Mouse (Mus musculus) left cerebral cortex, adult 2 months (tissue): ENCODE data around the gene Sh3pxd2a. TPM values are rescaled to one million over a fixed set of nuclear protein-coding genes. Genes with fewer than 3 reads are reported as not detected.

Experiments
- DNase-seq, 2 experiments: peaks; one replicate each; pipeline ENCODE4 v3.0.0; 2021 to 2022; ENCODE audit warnings: low spot score in 2 of 2, mixed read lengths in 1 of 2; ENCODE audit errors: extremely low spot score in 1 of 2
- H3K27ac ChIP-seq: fragments of 200-600 bp; 2 replicates; pipeline ENCODE4 v1.8.1; 2022
- H3K4me3 ChIP-seq: fragments of 200-600 bp; 2 replicates; pipeline ENCODE4 v1.8.1; 2022
- CTCF ChIP-seq: fragments of 200-600 bp; IDR thresholded peaks from 2 replicates; pipeline ENCODE4 v1.8.1; 2022; ENCODE audit warnings: antibody characterized with exemption, mild to moderate bottlenecking, moderate library complexity
- intact Hi-C: fragments of 180-260 bp; cut with DNase I; formaldehyde crosslinking; loops from one replicate; pipeline ENCODE4 v1.15.1; 2025
- total RNA-seq, 2 experiments: library from RNA; stranded (reverse); gene quantifications; 2 replicates each; pipeline ENCODE4 v1.2.3; 2021

The Sh3pxd2a gene
- total RNA-seq, 2 experiments from 2014 or later, result 30.2 to 36.8 TPM

DNA sequence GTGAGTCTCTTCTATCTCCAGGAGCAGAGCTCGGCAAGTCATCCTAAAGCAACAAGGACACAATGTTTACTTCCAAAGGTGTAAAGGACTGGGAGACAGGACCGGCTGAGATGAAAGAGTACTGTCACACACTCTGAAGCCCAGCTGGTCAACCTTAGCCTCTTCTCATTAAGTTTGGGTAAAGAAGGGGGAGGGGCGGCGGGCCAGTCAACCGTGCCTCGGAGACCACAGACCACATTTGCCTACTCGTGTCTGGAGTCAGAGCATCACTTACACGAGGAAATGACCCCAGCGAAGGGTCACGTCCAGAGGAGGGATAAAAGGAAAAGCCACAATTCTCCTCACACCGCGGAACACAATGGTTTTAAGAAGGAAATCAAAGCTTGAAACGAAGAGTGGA is 995 bp downstream of the Sh3pxd2a start:
- no peak overlapping the region for H3K27ac ChIP-seq
- DNase-seq, result no peak
- intact Hi-C loops, result no loop called here
- peak overlapping the region; percentile 74 for H3K4me3 ChIP-seq
- TF ChIP-seq CTCF, result no peak

DNA sequence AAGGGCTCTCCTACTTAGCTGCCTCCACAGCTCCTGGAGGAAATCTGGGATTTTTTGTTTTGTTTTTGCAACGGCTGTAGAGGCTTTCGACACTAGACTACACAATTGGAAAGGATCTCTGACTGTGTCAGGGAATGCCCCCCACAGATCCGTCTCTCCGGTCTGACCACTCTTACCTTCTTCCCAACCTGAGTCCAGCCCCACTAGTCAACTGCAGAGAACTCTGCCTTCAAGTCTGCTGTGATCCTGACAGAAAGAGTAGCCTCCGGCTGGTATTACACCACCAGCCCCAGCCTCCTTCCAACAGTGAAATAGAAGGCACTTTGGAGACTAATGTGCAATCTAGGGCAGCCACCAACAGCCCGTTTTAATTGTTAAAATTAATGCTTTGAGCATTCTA is 1.5 kb downstream of the Sh3pxd2a start:
- intact Hi-C loops, result no loop called here
- Histone ChIP-seq H3K27ac (no peak overlapping the region), H3K4me3 (peak overlapping the region; percentile 74)
- DNase-seq, result no peak
- TF ChIP-seq CTCF, result no peak

DNA sequence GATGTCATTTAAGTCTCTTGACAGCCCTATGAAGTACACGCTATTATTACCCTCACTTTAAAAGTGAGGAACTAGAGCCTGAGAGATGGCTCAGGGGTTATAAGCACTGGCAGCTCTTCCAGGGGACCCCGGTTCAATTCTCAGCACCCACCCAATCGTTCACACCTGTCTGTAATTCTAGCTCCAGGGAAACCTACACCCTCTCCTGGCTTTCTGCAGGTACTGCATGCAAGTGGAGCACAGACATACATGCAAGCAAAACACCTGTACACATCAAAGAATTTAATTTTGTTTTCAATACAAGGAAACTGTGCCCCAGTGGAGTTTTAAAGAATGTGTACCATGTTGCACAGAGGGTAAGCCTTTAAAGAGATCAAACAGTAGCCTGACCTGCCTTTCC is 2.4 kb downstream of the Sh3pxd2a start:
- intact Hi-C loops, result no loop called here

DNA sequence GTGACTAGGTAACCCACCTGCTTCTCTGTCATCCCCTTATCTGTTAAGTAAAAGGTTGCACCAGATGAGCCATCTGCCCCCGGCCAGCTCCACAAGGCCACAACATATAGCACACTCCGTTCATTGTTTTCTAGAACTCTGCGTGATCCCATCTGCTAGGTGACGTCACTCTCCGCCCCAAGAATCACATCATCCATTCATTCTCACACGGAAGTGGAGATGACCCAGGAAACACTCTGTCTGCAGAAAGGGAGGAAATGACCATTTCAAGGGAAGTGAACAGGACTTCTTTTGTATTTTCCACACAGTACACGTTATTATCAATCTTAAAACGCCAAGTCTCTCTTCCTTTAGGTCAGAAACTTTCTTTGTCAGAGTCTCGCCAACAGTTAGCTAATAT is 2.8 kb downstream of the Sh3pxd2a start:
- no peak for DNase-seq
- no peak for TF ChIP-seq CTCF
- H3K4me3 ChIP-seq, result no peak overlapping the region
- no peak overlapping the region for H3K27ac ChIP-seq
- intact Hi-C loops, result no loop called here

More for the DNA sequence above, 2.4 kb downstream of the Sh3pxd2a start:
- peak; percentile 25 for TF ChIP-seq CTCF
- H3K27ac ChIP-seq, result no peak overlapping the region
- H3K4me3 ChIP-seq, result no peak overlapping the region
- DNase-seq, result no peak

DNA sequence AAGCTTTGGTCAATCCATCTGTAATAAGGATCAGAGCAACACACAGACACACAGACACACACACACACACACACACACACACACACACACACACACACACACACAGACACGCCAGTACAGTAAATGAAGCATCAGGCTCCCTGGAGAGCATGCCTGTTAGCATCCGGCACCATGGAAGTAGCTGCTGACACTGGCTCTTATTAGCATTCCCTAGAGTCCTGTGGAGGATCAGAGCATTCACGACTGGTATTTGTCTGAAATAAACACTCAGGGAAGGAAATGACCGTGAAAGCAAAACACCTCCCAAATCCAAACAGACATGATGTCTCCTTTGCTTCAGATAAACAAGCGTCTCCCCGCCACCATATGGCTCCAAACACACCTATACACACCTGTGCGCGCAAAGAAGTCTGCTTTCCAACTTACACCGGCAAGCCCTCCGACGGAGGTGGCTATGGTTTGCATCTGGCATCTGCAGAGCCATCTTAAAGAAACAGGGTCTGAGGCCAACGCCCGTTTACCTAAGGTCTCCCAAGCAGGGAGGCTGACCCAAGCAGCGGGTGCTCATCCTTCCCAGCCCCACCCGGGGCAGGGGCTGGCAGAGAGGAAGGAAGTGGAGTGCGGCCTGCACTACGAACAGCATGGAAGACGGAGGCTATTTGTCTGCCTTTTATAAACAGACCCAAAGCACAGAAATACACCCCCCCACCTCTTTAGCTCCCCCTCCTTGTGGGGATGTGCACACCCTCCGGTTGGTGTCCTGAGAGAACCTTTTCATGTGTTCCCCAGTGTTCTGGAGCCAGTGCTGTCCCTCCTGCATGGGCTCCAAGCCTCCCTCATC is 3.9 kb downstream of the Sh3pxd2a start:
- intact Hi-C loops, result no loop called here
- H3K4me3 ChIP-seq, result no peak overlapping the region
- no peak overlapping the region for H3K27ac ChIP-seq
- no peak for DNase-seq
- TF ChIP-seq CTCF, result no peak

DNA sequence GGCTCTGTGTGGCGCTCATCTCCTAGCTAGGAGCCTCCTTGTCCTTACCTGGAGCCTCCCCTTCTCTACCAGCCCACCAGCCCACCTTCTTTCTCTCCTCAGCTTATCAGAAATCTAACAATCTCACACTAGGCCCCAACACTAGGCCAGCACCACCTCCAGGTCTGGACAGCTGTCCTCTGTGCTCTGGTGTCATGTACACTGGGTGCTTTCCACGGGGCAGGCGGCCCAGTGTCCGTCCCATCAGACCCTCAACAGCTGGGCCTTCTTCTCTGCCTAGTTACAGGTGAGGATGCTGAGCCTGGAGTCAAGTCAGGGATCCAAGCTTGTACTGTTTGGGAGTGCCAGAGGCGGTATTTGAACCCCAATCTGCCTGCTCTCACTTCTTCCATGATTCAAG is 5.0 kb downstream of the Sh3pxd2a start:
- TF ChIP-seq CTCF, result no peak
- Histone ChIP-seq H3K27ac (no peak overlapping the region), H3K4me3 (no peak overlapping the region)
- DNase-seq, result no peak
- intact Hi-C loops, result no loop called here

DNA sequence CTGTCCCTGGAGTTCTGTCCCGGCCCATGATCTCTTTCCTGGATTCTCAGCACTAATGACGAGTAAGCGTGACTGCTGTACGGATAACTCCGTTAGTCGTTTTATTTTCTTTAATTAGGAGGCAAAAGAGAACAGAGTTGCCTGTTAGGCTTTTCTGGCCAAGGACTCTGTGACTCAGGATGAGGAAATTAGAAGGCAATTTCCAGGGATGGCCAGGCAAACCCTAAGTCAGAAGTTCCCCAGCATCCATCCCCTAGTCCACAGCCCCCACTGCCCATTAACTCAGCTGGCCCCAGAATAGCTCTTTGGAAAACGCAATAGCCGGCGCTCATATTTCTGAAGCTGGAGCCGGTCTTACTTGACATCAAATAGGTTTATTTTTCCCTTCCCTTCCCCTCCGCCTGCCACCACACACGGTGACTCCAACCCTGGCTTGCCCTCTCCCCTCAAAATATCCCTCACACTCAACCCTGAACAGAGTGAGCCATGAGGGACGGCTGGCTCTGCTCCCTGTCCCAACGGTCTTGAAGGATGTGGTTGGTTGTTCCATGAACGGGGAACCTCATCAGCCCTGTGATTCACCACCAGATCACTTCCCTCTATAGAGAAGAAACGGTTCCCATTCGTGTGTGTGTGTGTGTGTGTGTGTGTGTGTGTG is 5.6 kb downstream of the Sh3pxd2a start:
- TF ChIP-seq CTCF, result no peak

DNA sequence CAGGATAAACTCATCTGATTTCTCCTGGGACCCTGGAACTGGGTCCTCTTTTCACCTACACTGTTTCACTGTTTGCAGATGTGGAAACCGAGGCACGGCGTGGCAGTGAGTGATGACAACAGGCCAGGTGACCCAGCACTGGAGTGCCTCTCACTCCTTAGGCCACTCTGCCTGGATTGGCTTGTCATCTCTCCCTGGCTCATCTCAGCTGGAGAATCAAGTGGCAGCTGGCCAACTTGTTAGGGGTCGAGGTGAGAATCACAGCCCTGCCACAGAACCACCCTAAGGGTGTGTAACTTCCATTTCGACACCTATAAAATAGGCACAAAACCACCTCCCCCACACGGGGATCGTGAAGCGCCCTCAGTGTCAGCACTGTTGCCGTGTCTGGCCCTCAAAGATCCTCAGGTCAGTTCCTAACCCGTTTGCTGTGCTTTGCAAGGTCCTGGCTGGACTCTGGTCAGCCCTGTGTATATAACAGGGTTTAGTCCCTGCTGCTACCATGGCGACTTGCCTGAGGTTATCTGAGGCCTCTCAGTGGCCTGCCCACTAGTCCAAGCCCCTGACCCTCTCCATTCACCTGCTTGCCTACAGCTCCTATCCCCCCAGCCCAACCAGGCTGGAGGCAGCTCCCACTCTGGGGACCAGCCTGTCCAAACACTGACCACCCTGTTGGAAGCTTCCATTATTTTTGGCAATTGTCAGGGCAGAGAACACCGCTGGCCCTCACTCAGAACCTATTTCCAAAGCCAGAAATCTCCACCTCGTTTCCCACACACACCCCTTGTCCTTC is 6.3 kb downstream of the Sh3pxd2a start:
- TF ChIP-seq CTCF, result no peak
- no peak overlapping the region for H3K27ac ChIP-seq
- DNase-seq, result no peak
- no peak overlapping the region for H3K4me3 ChIP-seq
- intact Hi-C loops, result no loop called here

More for the DNA sequence above, 5.6 kb downstream of the Sh3pxd2a start:
- H3K4me3 ChIP-seq, result no peak overlapping the region
- intact Hi-C loops, result no loop called here
- DNase-seq, result no peak
- no peak overlapping the region for H3K27ac ChIP-seq

DNA sequence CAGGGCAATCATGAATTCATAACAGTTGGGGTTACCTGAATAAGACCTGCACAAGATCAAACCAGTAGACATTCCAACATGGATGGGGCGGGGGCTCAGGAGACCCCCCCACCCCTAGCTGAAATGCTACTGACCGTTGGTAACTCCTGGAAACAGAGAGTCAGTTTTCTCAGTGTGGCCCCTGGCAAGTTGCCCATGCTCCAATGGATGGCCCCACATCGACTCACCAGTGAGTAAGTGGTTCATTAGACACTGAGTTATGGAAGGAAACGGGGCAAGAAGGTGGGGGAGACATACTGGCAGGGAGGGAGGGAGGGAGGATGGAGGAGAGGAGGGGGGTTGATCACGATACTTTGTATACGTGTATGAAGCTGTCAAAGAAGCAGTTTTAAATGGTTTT is 8.2 kb downstream of the Sh3pxd2a start:
- no peak for DNase-seq

DNA sequence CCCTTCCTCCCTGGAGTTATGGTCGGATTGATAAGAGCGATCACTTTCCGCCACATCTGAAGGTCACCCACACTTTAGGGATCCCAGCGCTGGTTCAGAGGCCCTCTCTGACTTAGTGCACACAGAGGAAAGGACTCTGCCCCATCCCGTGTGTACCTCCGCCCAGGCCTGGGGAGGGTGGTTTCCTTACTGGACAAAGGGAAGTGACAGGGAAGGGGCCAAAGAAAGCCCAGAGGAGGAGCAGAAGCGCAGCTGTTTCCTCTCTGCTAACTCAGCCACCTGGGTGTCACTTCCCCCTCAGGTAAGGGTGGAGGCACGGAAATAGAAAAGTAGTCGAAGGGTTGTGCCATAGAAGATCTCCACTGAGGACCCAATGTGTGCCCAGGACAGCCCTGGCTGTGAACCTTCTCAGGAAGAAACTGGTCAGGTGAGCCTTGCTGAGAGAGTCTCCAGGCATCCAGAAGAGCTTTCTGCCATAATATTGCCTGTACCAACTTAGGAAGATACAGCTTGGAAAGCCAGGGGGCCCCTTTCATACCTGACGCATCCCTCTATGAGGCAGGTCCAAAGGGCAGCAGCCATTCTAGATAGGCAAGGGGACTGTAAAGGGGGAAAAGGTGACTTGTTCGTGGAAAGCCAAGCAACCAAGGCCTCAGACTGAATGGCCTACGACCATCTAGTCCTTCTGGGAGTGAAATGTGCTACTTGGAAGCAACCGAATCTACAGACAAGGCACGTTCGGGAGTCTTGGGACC is 9.0 kb downstream of the Sh3pxd2a start:
- no peak overlapping the region for H3K27ac ChIP-seq
- TF ChIP-seq CTCF, result no peak
- no peak overlapping the region for H3K4me3 ChIP-seq
- DNase-seq, result no peak
- intact Hi-C loops, result no loop called here

More for the DNA sequence above, 8.2 kb downstream of the Sh3pxd2a start:
- no peak for TF ChIP-seq CTCF
- no peak overlapping the region for H3K4me3 ChIP-seq
- intact Hi-C loops, result no loop called here
- H3K27ac ChIP-seq, result no peak overlapping the region
